Mouse (Mus musculus): ENCODE data around the gene Tes. TPM values are rescaled to one million over a fixed set of nuclear protein-coding genes. Genes with fewer than 3 reads are reported as not detected.
"Not testable (repeated sequence)": the region's sequence is repeated elsewhere in the genome, so short reads cannot be mapped to it uniquely, and the experiment has no call there.

Tes gene
- total RNA-seq (2021), result 1 to 10 TPM; 2.2 to 2.7 TPM

DNA sequence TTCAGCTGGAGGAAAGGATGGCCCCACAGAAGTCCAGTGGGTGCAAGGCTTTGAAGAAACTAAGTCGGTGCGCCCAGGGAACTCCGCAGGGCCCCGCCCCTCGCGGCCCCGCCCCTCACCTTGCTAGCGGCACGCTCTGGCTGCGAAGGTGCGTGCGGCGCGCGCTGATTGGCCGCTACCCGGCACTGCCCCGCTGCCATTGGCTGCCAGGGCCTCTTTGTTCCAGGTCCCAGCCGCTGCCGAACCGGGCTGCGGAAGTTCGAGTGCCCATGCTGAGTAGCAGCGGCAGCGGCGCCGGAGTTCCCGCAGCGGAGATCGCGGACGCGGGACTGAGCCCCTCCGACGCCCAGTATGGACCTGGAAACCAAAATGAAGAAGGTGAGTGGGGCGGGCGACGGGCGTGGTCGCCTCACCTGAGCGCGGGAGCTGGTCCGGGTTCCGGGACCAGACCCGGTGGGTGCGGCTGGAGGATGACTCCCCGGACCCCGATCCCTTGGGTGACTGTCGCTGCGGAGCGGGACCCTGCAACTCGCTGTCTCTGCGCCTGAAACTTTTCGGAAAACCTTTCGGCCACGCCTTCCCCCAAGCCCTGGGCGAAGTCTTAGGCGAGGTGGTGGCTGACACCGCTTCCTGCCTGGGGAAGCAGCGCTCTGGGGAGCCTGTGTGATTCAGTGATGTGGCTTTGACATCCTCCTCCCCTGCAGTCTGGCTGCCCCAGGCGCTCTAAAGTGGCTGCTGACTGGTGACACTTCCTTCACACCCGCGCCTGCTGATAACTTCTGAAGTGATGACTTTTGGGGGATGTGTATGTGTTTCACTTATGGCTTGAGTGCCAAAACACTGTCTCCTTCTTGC, at the start of gene Tes:
Gene Tes (plus strand): TSS at position 214 of the 855 bp plus-strand sequence.
- DNase-seq, result peak; percentile 27 to 47

- DNase-seq, result no peak
Observed at GRCm38 (mm10) chr6:17025886-17026285, 39.1 kb upstream of the Tes start.

DNA sequence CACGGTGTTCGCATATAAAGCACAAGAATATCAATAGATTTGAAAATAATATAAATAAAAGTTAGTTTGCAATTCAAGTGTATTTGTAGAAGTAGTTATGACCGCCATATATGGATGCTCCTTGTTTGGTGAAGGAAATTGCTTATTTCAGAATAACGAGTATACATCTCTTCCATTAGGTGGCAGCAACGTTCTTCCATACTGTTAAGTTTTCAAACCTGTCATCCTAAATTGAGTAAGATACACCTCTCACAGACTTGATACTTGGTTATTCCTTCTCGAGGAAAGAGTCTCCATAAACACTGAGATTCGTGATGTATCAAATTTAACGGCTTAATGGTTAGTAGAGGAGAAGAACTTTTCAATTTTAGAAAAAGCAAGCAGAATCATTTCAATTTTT, 37.4 kb upstream of the Tes start:
- no peak for DNase-seq

GRCm38 (mm10) chr6:17028809-17029208, 36.1 kb upstream of the Tes start:
- DNase-seq, result no peak

- DNase-seq, result no peak
Observed at GRCm38 (mm10) chr6:17032231-17032728, 32.7 kb upstream of the Tes start.

DNA sequence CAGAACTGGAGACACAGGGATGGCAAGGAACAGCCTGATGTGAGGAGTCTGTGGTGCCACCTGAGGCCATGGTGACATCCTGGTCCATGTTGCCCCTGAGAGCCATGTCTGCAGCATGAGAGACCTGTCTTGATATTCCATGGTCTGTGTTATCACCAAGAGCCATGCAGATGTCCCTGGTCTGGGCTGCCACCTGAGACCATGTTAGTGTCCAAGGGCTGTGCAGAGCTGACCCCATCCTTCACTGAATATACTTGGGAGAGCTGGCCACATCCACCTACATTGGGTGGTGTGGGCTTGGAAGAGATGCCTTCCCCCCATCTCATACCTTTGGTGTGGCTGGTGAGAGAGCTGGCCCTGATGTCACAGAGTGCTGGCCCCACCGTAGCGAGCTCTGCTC, 30.9 kb upstream of the Tes start:
- DNase-seq, result no peak

DNA sequence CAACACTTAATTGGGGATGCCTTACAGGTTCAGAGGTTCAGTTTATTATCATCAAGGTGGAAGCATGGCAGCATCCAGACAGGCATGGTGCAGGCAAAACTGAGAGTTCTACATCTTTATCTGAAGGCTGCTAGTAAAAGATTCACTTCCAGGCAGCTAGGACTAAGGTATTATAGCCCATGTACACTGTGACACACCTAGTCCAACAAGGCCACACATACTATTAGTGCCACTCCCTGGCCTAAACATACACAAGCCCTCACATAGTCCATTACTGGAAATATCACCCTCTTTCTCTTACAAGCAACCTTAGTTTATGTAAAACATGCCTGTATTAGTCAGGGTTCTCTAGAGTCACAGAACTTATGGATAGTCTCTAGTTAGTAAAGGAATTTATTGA, 29.7 kb upstream of the Tes start:
- no peak for DNase-seq

- DNase-seq, result no peak
Observed at GRCm38 (mm10) chr6:17051432-17052025, 13.4 kb upstream of the Tes start.

DNA sequence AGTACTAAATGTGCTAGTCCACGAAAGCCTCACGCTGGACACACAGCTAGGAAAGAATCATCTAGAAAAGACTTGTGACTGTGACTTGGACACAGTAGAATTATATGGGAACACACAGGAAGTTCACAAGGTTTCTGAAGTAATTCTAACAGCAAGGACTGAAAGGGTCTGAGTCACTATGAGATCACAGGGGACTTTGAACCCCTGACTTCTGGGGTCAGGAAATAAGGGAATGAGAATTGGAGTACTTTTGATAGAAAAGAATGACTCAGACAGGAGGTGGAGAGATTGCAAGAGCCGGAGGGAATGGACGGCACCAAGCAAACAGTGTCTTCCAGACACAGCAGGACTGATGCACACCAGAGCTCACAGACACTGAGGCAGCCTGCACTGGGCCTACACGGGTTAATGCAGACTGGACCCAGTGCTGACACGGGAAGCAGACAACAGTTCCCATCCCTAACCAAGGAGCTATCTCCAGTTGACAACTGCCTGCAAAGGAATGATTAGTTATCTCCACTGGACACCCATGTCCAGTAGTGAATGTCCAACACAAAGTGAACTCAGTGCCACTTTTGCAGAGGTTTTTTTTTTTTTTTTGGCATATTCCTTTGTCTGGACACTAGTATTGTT, 11.8 kb upstream of the Tes start:
- no peak for DNase-seq

DNA sequence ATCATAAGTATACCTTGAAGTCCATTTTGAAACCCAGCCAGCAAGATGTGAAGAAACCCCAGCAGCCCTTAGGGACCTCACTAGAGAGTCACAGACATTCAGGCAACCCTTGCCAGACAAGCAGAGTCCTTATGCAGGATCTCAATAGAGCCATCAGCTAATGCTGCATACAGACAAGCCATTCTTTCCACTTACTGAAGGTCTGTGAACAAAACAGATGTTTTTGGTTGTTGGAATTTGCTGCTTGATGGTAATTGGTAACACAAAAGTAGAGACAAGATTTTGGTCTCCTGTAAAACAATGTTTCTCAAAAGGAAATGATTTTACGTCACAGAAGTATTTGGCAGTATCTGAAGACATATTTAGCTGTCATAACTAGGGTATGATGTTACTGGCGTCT, 10.2 kb upstream of the Tes start:
- DNase-seq, result no peak

GRCm38 (mm10) chr6:17055659-17056058, 9.3 kb upstream of the Tes start:
- no peak for DNase-seq

DNA sequence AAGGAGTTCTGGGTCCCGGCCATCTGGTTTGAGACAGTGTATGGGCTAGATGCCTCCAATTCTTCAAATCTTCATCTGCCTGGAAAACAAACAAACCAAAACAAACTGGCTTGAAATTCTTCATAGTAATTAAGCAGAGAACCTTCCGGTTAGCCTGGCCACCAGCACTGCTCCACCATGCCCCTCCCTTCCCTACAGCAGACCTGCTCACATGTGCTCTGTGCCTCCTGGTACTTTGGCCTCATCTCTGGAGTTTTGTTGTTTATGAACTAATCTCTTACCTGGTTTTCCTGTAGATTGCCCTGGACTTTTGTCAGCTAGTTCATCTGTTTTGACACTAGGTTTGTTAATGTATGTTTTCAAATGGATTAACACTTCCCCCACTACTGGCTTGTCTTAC, 5.4 kb upstream of the Tes start:
- DNase-seq, result no peak

GRCm38 (mm10) chr6:17060154-17060553, 4.8 kb upstream of the Tes start:
- no peak for DNase-seq

GRCm38 (mm10) chr6:17061826-17062225, 3.1 kb upstream of the Tes start:
- not testable (repeated sequence) for DNase-seq

DNA sequence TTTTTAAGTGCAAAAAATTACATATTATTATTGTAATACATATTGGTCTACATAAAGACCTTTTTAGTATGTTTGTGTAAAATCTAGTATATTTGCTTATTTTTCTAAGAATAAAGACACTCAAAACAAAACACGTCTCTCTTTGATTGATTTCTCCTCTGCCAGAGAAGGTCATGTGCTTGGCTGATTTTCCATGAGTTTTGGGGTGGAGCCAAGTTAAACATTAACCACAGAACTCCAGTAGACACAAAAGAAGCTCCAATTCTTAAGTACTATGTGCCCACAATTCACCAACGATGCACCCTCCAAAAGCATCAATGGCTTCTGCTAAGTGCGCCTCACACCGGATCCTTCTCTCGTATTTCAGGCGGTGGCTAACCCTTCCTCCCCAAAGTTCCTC, 2.6 kb upstream of the Tes start:
- DNase-seq, result no peak

DNA sequence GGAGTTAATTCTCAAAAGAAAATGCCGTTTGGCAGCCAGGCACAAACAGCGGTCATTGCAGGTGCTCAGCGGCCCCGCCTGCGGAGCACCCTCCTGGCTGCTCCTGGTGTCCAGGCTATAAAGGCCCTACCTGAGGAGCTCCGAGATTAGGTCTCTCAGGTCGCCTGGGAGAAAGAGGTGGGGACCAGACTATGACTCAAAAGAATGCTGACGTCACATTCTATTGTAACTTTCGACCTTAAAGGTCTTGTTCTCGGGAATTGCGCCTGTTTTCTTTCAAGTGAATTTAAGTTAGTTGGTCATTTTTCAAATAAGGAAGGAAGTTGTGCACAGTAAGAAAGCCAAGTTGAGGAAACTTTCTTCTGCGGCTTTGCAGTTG, 831 bp downstream of the Tes start:
- DNase-seq, result no peak

DNA sequence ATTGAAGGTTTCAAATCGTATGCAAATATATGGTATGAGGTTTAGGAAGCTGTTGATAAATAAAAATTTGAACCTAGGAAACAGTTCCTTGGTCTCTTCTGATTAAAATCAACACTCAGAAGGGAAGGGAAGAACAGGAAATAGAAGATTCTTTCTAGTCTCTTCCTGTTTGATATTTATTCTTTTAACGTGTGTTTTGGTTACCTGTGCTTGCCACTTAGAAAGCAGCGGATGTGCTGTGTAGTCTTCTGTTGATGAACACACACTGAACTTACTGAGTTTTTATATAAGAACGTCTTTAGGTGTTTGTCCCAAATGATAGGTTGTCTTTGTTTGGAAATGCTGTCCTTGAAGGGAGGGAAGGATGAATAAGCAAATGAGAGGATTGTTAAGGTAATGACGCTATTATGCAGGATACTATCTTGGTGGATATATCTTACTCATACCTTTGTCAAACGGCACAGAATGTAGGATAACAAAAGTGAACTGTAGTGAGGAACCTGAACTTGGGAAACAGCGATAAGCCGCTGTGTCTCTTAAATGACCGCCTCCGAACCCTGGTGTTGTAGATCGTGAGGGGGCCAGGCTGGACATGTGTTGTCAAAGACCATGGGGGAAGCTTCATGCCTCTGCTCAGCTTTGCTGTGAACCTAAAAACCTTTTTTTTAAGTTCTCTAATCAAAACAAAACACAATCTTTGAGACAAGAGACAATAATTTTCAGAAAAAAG, 1.4 kb downstream of the Tes start:
- DNase-seq, result no peak

GRCm38 (mm10) chr6:17071899-17072298, 7.0 kb downstream of the Tes start:
- DNase-seq, result no peak

DNA sequence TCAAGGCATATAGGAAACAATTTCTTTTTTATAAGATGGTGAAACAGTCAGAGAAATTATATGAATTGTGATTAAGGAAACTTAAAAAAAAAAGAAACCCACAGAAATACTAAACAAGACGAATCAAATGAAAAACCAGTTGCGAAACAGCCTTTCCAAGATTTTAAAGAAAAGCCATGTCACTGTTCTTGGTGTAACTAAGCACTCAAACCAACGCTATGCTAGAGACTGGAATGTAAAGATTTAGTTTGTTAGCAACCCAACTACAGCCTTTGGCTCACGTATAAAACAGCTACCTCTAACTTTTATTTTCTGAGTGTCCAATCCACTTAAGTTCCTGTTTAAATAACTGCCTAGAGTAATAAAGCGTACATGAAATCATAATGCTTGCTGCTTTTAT, 7.4 kb downstream of the Tes start:
- DNase-seq, result no peak

- DNase-seq, result no peak
Observed at GRCm38 (mm10) chr6:17072763-17073484, 8.0 kb downstream of the Tes start.

DNA sequence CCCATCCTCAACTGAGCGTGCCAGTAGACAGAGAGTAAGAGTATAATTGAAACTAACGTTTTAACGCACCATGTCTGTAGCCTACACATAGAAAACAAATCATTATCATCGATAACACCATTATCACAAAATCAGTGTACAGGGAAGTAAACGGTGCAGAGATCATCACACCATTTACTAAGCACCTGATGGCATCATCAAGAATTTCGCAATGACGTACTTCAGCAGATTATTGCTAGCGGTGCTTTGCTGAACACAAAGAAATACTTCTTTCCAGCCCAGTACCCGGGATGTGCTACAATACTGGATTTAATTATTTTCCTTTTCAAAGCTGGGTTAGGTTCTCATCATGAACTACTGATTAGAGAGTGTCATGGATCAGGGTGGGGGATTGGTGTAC, 12.3 kb downstream of the Tes start:
- DNase-seq, result no peak

DNA sequence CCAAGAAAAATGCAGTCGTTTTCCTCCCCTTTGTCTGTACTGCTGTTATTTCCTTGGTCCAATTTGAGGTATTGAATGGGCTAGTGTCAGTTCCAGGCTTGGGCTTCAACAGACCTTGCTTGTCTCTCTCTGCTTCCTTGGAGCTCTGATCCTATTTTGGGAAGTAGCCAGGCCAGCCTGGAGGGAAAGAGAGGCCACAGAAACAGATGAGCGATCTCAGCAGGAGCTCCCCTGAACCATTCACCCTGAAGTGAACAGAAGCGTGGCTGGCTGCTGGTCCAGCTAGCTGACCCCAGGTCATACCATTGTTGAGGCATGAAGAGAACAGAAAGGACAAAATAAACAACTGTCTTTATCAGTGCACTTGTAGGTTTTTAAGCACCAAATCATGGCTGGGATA, 12.8 kb downstream of the Tes start:
- no peak for DNase-seq
